Mouse (Mus musculus) liver (tissue): ENCODE measurements around the gene Bckdha.

Experiments used
- DNase-seq: peaks from one replicate; pipeline ENCODE4 v3.0.0-alpha.2; 2020; ENCODE audit warnings: mixed read lengths

The Bckdha gene

GRCm38 (mm10) chr7:25611501-25611900 is 47.3 kb downstream of the Bckdha start:
- no peak for DNase-seq

- DNase-seq, result no peak
Measured at GRCm38 (mm10) chr7:25610056-25610455, 48.7 kb downstream of the Bckdha start.

GRCm38 (mm10) chr7:25607196-25607595 is 51.6 kb downstream of the Bckdha start:
- no peak for DNase-seq

- DNase-seq, result no peak
Measured at GRCm38 (mm10) chr7:25606625-25607063, 52.1 kb downstream of the Bckdha start.

- no peak for DNase-seq
Measured at GRCm38 (mm10) chr7:25601346-25601745, 57.4 kb downstream of the Bckdha start.

- no peak for DNase-seq
Measured at GRCm38 (mm10) chr7:25600666-25601065, 58.1 kb downstream of the Bckdha start.

- peak; percentile 68 for DNase-seq
Measured at GRCm38 (mm10) chr7:25599663-25600062, 59.1 kb downstream of the Bckdha start.

GRCm38 (mm10) chr7:25593859-25594258 is 64.9 kb downstream of the Bckdha start:
- no peak for DNase-seq

- DNase-seq, result no peak
Measured at GRCm38 (mm10) chr7:25591226-25591625, 67.6 kb downstream of the Bckdha start.

GRCm38 (mm10) chr7:25585351-25586204 is 73.2 kb downstream of the Bckdha start:
- DNase-seq, result no peak

- no peak for DNase-seq
Measured at GRCm38 (mm10) chr7:25584651-25585050, 74.1 kb downstream of the Bckdha start.

- no peak for DNase-seq
Measured at GRCm38 (mm10) chr7:25582301-25582810, 76.4 kb downstream of the Bckdha start.
